Mouse (Mus musculus) forebrain, postnatal 0 days (tissue): ENCODE measurements at regions not wholly inside any gene's neighbourhood (a gene's known extent, or its start where the extent isn't known, plus 50 kb on each side); places are given as distances from the start of the nearest gene placed in this dataset.

ENCODE experiments used
- ATAC-seq: fragments of 200-750 bp; cut with Nextera tagmentation; 2 replicates; pipeline ENCODE4 v1.8.0; 2017; ENCODE audit warnings: mild to moderate bottlenecking, moderate library complexity
- DNase-seq: peaks from one replicate; pipeline ENCODE4 v3.0.0-alpha.2; 2015
- H3K27ac ChIP-seq: fragments of 300-500 bp; sonication (generic); 2 replicates; pipeline ENCODE4 v1.5.1; 2014; ENCODE audit warnings: low read depth, mild to moderate bottlenecking, antibody characterized with exemption, low read length, moderate library complexity, mixed read lengths
- H3K27me3 ChIP-seq: fragments of 300-500 bp; sonication (generic); 2 replicates; pipeline ENCODE4 v1.6.1; 2014; ENCODE audit warnings: mild to moderate bottlenecking, low read length, mixed read lengths; ENCODE audit not compliant: insufficient read depth
- H3K36me3 ChIP-seq: fragments of 300-500 bp; sonication (generic); 2 replicates; pipeline ENCODE4 v1.6.1; 2014; ENCODE audit warnings: mild to moderate bottlenecking, moderate library complexity; ENCODE audit not compliant: insufficient read depth
- H3K4me1 ChIP-seq: fragments of 300-500 bp; sonication (generic); 2 replicates; pipeline ENCODE4 v1.6.1; 2014; ENCODE audit warnings: antibody characterized with exemption; ENCODE audit not compliant: insufficient read depth
- H3K4me2 ChIP-seq: fragments of 300-500 bp; sonication (generic); 2 replicates; pipeline ENCODE4 v1.6.1; 2014; ENCODE audit warnings: low read depth, mild to moderate bottlenecking, moderate library complexity
- H3K4me3 ChIP-seq: fragments of 300-500 bp; sonication (generic); 2 replicates; pipeline ENCODE4 v1.5.1; 2014; ENCODE audit warnings: low read depth, low read length, mixed read lengths
- H3K9ac ChIP-seq: fragments of 300-500 bp; sonication (generic); 2 replicates; pipeline ENCODE4 v1.6.1; 2014; ENCODE audit warnings: mild to moderate bottlenecking
- H3K9me3 ChIP-seq: fragments of 300-500 bp; sonication (generic); 2 replicates; pipeline ENCODE4 v1.6.1; 2016; ENCODE audit warnings: low read length
- CTCF ChIP-seq: sonication (generic); IDR thresholded peaks from 2 replicates; pipeline ENCODE4 v1.5.1; 2016; ENCODE audit warnings: antibody characterized with exemption, control low read depth, low read depth
- WGBS: fragments of 180-500 bp; shearing (Covaris S2); extraction: QIAGEN DNeasy Blood & Tissue Kit; methylation state at CpG from one replicate; pipeline ENCODE4 v1.1.7; 2014; 5-methylcytosine and 5-hydroxymethylcytosine counted together

DNA sequence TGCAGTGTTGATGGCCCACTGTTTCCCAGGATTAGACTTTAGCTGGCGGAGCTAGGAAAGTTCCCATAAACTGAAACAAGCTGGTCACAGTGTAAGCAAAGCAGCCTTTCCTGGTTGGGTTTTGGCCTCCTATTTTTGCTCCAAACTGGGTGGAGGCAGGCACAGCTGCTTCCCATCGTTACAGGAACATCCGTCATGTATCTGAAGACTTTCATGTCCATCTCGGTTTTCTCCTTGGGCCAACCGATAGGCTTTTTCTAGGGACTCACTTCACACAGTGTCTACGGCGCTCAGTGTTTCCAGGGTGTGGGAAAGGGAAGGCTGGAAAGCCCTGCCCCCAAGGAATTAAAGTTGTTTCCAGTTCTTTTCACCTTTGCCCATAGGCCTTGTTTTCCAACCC lies 158.6 kb downstream of the Ndfip2 start:
- no peaks in the 10 kb centered on the region for H3K9me3 ChIP-seq
- DNase-seq (no peak), ATAC-seq (no peak)
- no peak overlapping the region for H3K4me3 ChIP-seq
- no peak for TF ChIP-seq CTCF
- H3K4me2 ChIP-seq: no peak overlapping the region
- no peaks in the 10 kb centered on the region for H3K27me3 ChIP-seq
- H3K27ac ChIP-seq: no peak overlapping the region
- H3K4me1 ChIP-seq: no peaks in the 10 kb centered on the region
- 81% methylated on average over 7 of the region's 7 CpGs for WGBS
- H3K9ac ChIP-seq: no peak overlapping the region
- H3K36me3 ChIP-seq: no peaks in the 10 kb centered on the region

DNA sequence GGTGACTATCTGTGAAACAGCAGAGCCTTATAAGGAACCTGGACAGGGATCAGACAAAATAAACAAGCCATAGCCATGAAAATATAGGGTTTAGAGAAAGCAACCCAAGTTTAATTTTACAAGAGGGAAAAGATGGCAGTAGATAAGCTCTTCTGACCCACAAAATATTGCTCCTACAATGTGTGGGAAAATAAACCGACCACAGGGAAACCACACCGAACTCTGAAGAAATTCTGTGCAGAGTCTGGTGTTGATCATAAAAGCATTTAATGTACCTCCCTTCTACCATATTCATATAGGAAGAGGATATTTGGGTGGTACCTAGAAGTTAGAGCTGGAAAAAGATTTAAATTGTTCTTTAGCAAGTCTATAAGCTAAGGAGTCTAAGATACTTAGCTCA lies 146.3 kb downstream of the Ndfip2 start:
- 92% methylated on average over 2 of the region's 2 CpGs for WGBS
- Histone ChIP-seq H3K36me3 (no peaks in the 10 kb centered on the region), H3K9ac (no peak overlapping the region), H3K4me1 (no peaks in the 10 kb centered on the region), H3K4me2 (no peak overlapping the region), H3K27ac (no peak overlapping the region), H3K4me3 (no peak overlapping the region), H3K27me3 (no peaks in the 10 kb centered on the region), H3K9me3 (no peaks in the 10 kb centered on the region)
- no peak for TF ChIP-seq CTCF
- DNase-seq: no peak
- ATAC-seq: no peak

DNA sequence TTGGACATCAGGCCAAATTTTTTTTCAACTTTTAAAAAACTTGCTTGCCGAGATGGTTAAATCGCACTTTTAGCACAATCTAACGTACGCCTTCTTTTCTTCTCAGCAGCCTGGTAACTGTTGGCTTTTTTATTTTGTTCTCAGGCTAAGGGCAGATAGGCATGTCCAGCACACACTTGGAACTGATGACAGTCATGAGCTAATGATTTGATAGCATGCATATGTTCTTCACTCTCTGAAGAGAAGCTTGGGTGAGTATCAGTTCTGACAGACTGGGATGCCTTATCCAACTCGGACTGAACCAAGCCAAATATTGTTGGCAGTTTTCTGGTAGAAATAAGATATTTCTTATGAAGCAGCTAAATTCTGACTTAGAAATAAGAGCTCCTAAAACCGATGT lies 145.9 kb downstream of the Ndfip2 start:
- Histone ChIP-seq H3K9ac (no peak overlapping the region), H3K4me1 (no peaks in the 10 kb centered on the region), H3K9me3 (no peaks in the 10 kb centered on the region), H3K36me3 (no peaks in the 10 kb centered on the region), H3K27me3 (no peaks in the 10 kb centered on the region), H3K4me3 (no peak overlapping the region), H3K27ac (no peak overlapping the region), H3K4me2 (no peak overlapping the region)
- ATAC-seq: no peak
- no peak for TF ChIP-seq CTCF
- no peak for DNase-seq
- WGBS: 82% methylated on average over 6 of the region's 6 CpGs

DNA sequence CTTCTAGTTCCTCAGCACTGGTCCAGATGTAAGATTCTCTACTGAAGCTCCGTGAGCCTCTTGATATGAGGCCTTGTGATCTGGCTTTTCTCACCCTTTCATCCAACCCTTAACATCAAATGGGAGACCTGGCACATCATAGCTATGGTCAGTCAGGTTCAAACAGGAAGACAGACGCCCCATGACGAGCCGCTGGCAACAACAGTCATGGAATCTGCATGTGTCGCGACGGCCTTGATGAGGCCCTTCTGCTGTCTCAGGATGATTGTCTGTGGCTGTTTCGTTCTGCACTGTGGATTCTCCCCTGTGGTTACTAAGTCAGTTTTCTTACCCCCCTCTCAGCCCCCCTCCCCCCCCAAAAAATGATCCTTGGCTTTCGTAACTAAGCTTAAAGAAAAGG lies 144.9 kb downstream of the Ndfip2 start:
- 92% methylated on average over 9 of the region's 9 CpGs for WGBS
- ATAC-seq: no peak
- no peak for TF ChIP-seq CTCF
- no peaks in the 10 kb centered on the region for H3K27me3 ChIP-seq
- no peaks in the 10 kb centered on the region for H3K4me1 ChIP-seq
- H3K27ac ChIP-seq: no peak overlapping the region
- H3K36me3 ChIP-seq: no peaks in the 10 kb centered on the region
- no peak for DNase-seq
- H3K4me2 ChIP-seq: no peak overlapping the region
- H3K4me3 ChIP-seq: no peak overlapping the region
- H3K9ac ChIP-seq: no peak overlapping the region
- no peaks in the 10 kb centered on the region for H3K9me3 ChIP-seq

DNA sequence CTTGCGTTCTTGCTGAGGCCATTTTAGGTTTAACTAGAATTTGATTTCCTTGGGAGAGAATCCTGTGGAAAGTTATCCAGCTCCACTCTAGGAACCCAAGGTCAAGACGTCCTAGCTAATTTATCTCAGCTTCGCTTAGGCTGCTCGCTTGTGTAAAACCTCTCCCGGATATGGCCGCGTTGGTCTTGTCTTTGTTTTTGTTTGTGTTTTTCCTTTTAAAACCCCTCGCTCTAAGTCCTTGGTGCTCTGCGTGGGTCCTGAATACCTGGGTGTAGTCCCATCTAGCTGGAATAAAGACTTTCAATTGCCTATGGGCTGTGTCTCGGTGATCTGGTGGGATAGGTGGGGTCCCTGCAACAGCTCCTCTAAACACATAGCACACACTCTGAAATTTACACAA lies 144.2 kb downstream of the Ndfip2 start:
- Histone ChIP-seq H3K27me3 (no peaks in the 10 kb centered on the region), H3K4me1 (no peaks in the 10 kb centered on the region), H3K36me3 (no peaks in the 10 kb centered on the region), H3K4me2 (no peak overlapping the region), H3K9me3 (no peaks in the 10 kb centered on the region), H3K27ac (no peak overlapping the region), H3K9ac (no peak overlapping the region), H3K4me3 (no peak overlapping the region)
- WGBS: 97% methylated on average over 10 of the region's 10 CpGs
- no peak for TF ChIP-seq CTCF
- ATAC-seq: no peak
- no peak for DNase-seq

DNA sequence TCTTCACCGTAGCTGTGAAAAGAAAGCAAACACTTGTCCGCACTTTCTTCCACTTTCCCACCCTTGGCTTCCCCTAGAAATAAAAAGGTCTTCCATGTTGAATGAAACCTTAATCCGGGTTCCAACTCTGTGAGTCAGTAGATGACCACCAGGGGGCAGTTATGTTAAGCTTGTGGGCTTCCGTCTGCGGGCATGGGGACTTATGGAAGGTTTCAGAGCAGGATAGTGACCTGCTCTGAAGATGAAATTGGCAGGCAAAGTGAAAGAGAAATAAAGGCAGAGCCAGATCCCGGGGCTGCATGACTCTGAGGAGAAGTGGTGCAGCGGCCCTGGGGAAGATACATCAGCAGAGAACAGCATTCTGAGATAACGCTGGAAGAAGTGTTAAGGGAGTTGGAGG lies 139.1 kb downstream of the Ndfip2 start:
- 26% methylated on average over 8 of the region's 8 CpGs for WGBS
- no peak overlapping the region for H3K4me2 ChIP-seq
- ATAC-seq: peak; percentile 78

DNA sequence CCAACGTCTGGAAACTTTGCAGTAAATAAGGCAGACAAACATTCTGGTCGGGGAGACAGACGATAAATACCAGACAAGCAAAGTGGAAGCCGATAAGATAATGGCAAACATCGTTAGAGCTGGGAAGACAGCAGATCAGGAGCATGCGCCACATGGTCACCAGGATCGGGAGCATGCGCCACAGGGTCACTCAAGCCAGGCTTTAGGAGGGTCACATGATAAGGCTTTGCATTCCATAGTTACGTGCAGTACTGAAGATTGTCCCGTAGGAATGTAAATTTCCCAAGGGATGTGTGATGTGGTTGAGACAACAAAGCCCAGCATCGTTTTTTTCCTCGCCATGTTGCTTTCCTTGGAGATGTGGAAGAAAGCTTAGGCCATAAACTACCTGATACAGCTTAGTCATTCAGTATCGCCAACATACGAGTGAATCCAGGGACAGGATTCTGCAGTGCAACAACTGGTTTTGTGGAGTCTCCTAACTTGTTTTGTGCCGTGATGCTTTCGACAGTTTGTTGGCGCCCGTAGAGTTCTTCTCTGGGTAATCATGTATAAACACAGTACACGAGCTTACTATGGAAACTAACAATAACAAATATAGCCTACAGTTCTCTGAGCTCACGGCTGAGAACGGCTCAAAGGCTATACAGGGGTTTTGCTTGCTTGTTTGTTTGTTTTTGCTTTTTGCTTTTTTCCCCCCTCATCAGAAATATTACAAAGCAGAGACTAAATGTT lies 133.9 kb downstream of the Ndfip2 start:
- Histone ChIP-seq H3K9me3 (no peaks in the 10 kb centered on the region), H3K4me1 (no peaks in the 10 kb centered on the region), H3K4me2 (no peak overlapping the region), H3K4me3 (no peak overlapping the region), H3K27ac (no peak overlapping the region), H3K36me3 (no peaks in the 10 kb centered on the region), H3K27me3 (no peaks in the 10 kb centered on the region), H3K9ac (no peak overlapping the region)
- 77% methylated on average over 21 of the region's 21 CpGs for WGBS
- DNase-seq: no peak
- TF ChIP-seq CTCF: no peak
- no peak for ATAC-seq

More for the DNA sequence above, 139.1 kb downstream of the Ndfip2 start:
- H3K27ac ChIP-seq: no peak overlapping the region
- no peaks in the 10 kb centered on the region for H3K4me1 ChIP-seq
- H3K9me3 ChIP-seq: no peaks in the 10 kb centered on the region
- TF ChIP-seq CTCF: peak; percentile 80
- no peak overlapping the region for H3K9ac ChIP-seq
- H3K36me3 ChIP-seq: no peaks in the 10 kb centered on the region
- DNase-seq: peak; percentile 85
- H3K27me3 ChIP-seq: no peaks in the 10 kb centered on the region
- peak overlapping the region; percentile 7; the same call in 1 of the 2 replicates for H3K4me3 ChIP-seq
